Mouse (Mus musculus) left cerebral cortex, adult 18-20 months (tissue): ENCODE results near the gene Hint3. TPM values are rescaled to one million over a fixed set of nuclear protein-coding genes. Genes with fewer than 3 reads are reported as not detected.
"Not testable (repeated sequence)": the region's sequence is repeated elsewhere in the genome, so short reads cannot be mapped to it uniquely, and the experiment has no call there.

Experiments
- DNase-seq, 2 experiments: peaks; one replicate each; pipeline ENCODE4 v3.0.0; 2021 to 2022; ENCODE audit warnings: low spot score in 2 of 2, mixed read lengths in 1 of 2
- long read RNA-seq, 2 experiments: library from polyadenylated mRNA; stranded (forward); transcript quantifications; one replicate each; pipeline ENCODE4 v2.0.0; 2021
- total RNA-seq, 2 experiments: library from RNA; stranded (reverse); gene quantifications; 2 replicates each; pipeline ENCODE4 v1.2.3; 2021

The Hint3 gene
- 10 to 100 TPM; 48.9 to 49.9 TPM for total RNA-seq
- long read RNA-seq, experiment 1, transcript Hint3-203 (5 exons, 875 nt), result major isoform, 15 of 19 reads
- long read RNA-seq, experiment 1, partial matches to known transcripts, result 3 of 19 reads
- long read RNA-seq, experiment 1, other reads (novel, unspliced or antisense), result 0 of 19 reads
- long read RNA-seq, experiment 2, transcript Hint3-203 (5 exons, 875 nt), result major isoform, 17 of 18 reads
- long read RNA-seq, experiment 2, partial matches to known transcripts, result 0 of 18 reads
- long read RNA-seq, experiment 2, other reads (novel, unspliced or antisense), result 1 of 18 reads

DNA sequence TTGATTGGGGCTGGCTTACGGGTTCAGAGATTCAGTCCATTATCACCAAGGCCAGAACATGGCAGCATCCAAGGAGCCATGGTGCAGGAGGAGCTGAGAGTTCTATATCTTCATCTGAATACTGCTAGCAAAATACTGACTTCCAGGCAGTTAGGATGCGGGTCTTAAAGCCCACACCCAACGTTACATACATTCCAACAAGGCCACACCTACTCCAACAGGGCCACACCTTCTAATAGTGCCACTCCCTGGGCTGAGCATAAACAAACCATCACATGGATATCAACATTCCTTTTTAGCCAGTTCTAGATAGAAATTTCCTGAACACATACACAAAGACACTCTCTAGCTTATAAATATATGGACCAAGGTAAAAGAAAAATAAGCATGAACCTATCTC, at the start of gene Hint3:
Gene Hint3 (minus strand): TSS at position 120 of the 400 bp plus-strand sequence.
- no peak for DNase-seq

DNA sequence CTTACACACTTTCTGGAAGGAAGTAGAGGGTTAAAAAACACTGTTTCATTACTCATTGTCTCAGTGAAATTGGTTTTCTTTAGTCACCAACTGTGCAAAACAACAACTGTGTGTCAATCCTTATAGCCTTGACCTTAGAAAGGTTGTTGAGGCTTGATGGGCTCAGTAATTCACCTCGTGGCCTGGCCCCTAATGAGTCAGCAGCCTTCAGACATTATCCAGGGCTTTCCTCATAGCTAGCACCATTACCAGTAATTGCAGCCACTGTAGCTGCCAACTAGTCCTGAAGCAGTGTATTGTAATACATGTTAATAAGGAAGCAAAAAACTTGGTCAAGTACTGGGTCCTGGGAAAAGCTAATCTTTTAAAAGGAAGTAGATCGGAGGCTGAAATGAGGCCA, 48.6 kb upstream of the Hint3 start:
- DNase-seq, result no peak

DNA sequence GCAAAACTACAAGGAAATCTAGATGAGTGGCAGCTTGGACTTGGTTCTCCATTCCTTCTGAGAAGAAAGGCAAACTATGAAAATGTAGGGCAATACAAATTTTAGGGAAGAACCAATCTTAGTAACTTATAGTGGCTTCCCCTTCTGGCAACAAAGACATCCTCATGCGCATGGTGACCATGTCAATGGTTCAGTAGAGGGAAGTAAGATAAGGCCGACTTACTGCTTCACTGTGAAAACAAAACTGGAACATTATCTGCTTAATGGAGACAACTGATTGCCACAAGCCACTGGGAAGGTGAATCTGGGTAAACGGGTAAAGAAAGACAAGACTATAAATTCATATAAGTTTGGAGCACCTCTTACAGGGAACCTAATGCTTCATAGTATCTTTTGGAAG, 45.4 kb upstream of the Hint3 start:
- no peak for DNase-seq

DNA sequence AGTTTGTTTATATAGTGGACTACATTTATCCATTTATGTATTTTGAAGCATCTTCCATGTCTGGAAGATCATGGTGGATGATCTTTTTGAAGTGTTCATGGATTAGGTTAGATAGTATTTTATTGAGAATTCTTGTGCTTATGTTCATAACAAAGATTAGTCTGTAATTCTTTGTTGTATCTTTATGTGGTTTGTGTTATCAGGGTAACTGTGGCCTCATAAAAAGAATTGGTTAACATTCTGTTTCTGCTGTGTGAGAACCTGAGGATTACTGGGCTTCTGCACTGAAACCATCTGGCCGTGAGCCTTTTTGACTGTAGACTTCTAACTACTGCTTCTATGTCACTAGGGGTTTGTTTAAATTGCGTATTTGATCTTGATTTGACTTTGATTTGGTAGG, 37.1 kb upstream of the Hint3 start:
- no peak for DNase-seq

DNA sequence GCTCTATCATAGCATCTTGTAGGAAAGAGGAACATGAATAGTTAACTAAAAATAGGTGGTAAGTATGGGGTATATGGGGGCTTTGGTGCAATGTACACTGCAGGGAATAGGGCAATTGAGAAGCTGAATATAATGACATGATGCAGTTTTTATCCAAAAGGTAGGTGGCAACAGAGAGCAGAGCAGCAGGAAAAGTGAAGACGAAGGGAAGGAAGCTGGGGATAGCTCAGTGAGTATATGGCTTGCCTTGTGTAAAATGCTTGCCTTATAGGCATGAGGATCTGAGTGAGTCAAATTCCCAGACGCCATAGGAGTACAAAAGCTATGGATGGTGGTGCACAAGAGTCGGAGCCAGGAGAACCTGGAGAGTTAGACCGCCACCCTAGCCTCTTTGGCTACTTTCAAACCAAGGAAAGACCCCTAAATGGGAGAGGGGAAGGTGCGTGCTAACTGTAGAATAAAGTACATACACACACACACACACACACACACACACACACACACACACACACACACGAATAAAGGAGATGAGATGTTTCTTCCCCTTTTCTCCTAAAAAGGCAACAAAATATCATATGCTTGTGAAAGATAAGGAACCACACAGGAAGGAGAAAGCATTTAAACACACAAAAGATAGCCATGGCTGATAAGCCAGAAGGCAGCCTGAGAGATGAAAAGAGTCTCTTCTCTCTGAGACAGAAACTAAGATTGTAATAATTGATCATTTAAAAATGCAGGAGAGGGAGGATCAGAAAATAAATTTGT, 31.3 kb upstream of the Hint3 start:
- DNase-seq, result peak in 1 of 2 experiments; percentile 9

DNA sequence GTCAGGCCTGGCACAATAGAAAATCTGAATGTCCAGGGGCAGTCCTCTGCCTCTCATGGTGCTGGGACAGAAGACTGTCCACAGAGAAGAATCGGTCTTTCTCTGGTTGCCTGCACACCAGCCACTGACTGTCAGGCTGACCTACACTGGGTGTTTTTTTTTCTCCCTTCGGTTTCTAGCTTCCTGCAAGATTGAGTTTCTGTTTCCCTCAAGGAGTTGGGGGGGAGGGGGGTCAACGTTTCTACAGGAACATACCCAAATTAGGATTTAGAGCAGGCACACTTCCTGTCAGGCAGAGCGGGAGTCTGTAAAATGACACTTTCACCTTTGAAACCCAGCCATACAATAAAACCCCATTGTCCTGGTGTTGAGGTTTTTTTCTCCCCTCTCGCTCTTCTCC, 26.2 kb upstream of the Hint3 start:
- DNase-seq, result no peak

DNA sequence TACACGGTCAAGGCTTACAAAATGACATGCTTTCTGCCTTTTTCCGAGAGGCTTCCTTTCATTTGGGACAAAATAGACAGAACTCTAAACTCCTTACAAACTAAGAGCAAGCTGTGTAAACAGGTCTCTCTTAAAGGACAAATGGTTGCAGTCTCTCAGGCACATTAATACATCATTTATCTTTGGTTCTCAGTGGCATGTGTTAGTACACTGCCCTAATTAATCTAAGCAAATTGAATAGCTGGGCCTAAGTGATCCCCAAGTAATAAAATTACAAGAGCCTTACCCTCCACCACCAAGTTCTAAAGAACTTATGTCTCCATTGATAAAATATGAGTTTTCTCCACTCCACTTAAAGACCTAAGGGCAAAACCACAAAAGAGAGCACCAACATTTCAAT, 18.2 kb upstream of the Hint3 start:
- no peak for DNase-seq

DNA sequence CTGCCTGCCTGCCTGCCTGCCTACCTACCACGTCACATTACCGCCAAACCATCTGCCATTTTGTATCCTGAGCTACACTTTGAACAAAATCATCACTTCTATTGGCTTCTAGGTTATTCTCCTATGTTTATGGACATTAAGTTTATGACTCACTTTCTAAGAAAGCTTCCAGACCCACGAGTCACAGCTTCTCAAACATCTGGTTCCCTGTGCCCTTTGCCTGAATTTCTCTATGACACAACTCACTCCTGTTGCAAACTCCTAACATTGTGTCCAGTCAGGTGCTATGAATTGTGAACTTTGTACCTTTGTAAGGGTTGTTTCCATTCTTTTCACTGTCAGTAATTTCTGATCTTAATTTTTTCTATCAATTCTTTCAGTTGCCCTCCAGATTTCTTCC, 8.8 kb upstream of the Hint3 start:
- no peak for DNase-seq

DNA sequence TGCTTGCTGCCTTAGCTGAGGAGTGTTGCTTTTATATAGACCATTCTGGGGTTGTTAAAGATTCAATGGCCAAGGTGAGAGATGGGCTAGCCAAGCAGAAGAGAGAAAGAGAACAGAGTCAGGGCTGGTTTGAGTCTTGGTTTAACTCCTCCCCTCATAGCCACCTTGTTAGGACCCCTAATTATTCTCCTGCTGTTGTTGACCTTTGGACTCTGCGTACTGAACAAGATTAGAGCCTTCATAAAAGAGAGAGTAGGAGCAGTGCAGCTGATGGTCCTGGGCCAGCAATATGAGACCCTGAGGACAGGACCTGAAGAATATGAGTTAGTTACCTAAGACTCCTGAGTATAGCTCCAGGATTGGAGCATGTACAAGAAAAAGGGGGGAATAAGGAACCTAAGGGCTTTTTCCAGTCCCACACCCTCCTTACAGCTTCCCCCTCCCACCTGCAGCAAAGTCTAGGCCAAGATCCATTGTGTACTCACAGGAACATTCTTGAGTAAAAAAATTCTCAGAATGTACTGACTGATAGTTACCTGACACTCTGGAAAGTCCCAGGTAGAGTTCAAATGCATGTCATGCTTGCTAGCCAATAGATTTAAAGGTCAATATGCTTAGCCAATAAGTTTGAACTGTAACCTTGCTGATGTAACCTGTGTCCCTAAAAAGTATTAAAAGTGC, 7.2 kb upstream of the Hint3 start:
- DNase-seq, result not testable (repeated sequence)

DNA sequence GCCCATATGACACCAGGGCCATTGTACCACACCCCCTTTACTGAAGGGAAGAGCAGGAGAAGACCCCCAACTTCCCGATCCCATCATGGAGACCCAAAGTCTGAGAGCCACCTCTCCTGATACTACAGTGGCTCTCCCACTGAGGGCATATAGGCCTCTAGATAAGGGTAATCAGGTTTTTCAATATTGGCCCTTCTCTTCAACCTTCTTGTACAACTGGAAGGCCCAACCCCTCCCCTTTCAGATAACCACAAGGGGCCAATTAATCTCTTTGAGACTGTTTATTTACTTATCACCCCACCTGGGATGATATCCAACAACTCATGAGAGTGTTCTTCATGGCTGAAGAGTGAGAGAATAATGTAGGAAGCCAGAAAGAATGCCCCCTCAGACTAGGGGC, 3.3 kb upstream of the Hint3 start:
- no peak for DNase-seq

DNA sequence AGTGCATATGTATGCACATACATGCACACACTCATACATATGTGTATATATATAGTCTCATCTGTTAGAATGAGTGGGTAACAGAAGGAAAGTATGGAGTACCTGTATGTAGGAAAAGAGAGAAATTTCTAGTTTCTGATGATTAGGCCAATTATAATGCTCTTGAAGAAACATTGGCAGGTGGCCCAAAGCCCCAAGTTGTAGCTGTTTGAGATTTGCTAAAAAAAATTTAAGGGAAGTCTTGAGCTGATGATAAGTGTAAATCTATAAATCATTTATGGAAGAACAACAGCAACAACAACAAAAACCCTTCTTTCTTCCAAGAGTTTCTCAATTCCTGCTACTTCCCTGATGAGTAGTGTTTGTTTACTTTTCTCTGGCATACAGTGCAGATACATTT, 545 bp upstream of the Hint3 start:
- no peak for DNase-seq

DNA sequence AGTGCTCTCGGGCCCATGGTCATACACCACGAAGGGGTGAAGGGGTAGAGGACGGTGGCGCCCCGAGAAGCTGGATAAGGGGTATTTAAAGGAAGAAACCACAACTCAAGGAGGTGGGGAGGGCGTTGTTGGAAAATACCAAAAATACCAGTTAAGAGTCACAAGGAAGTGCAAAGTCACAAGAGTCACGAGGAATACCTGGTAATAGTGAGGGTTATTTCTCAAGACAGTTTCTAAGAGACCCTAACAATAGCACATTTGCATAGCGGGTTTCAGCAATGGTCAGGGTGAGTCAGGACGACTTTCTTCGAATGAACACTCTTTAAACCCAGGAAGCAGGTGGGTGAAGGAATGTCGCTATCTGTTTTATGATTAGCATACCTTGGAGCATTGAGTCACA, 988 bp downstream of the Hint3 start:
- not testable (repeated sequence) for DNase-seq

DNA sequence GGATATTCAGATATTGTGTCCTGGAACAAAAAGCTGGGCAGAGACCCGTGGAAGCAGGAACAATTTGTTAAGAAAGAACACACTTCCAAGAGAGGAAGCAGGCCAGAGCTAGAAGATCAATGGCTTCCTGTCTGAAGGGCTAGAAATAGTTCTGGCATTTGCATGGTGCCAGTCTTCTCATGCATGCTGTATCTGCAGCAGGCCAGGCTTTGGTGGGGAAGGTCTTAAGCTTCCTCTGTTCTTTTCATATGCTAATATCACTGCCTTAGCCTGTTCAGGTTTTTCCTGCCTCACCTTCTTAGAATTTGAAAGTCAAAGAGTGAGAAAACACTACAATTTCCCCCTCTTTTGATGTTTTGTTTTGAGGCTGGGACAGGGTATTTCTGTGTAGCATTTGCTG, 1.9 kb downstream of the Hint3 start:
- no peak for DNase-seq

DNA sequence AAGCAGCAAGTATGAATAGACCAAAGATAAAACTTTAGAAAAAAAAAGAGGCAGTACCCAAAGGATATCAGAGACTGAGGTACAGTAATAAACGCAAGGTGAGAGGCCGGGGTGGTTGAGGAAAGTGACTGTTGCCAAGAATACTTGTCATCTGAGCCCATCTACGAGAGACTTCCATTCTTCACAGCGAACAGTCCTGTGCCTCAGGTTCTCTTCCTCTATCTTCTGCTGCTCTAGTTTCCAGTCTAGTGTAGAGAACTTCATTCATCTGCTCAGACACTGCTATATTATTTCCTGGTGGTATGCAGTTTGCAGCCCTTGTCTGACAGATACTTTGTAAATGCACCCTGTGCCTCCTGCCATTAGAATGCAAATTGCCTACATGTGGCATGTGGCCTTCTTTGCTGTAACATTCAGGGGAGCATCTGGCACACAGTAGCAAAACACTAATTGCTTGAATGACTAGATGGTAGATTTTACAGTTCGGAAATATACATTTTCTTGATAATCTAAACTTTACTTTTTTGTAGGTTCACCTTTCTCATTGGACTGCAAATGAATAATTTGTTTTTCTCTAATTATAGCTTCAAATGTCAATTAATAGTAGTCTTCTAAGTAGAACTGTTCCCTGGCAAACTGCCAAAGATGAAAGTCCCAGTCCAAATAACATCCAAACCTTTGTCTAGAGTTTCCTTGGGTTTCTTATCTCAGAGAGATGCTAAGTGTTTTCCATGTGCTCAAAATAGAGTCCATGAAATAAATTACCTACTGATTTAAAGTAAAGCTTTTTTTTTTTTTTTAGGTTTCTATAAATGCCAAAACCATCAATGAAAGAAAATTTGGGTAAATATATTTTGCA, 5.0 kb downstream of the Hint3 start:
- DNase-seq, result no peak

DNA sequence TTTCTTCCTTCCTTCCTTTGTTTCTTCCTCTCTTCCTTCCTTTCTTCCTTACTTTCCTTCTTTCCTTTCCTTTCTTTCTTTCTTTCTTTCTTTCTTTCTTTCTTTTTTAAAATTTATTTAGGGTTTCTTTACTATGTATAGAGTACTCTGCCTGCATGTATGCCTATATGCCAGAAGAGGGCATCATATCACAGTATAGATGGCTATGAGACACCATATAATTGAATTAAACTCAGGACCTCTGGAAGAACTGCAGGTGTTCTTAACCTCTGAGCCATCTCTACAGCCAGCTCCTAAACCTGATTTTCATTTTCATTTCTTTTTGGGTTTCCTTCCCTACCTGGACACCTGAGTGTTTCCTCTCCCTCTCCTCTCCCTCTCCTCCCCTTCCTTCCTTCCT, 6.5 kb downstream of the Hint3 start:
- no peak for DNase-seq

DNA sequence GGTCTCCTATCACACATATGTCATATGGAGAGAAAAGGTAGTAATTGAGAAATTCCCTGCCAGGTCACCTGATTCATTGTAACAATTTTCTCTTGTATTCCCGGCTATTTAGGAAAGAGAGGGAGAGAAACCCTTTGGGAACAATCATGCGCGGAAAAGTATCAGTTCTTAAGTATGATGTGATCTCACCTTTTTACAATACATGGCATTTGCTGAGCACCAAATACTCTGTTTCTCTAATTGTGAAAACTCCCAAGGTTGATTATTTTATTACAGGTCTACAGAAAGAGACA, 10.6 kb downstream of the Hint3 start:
- no peak for DNase-seq

DNA sequence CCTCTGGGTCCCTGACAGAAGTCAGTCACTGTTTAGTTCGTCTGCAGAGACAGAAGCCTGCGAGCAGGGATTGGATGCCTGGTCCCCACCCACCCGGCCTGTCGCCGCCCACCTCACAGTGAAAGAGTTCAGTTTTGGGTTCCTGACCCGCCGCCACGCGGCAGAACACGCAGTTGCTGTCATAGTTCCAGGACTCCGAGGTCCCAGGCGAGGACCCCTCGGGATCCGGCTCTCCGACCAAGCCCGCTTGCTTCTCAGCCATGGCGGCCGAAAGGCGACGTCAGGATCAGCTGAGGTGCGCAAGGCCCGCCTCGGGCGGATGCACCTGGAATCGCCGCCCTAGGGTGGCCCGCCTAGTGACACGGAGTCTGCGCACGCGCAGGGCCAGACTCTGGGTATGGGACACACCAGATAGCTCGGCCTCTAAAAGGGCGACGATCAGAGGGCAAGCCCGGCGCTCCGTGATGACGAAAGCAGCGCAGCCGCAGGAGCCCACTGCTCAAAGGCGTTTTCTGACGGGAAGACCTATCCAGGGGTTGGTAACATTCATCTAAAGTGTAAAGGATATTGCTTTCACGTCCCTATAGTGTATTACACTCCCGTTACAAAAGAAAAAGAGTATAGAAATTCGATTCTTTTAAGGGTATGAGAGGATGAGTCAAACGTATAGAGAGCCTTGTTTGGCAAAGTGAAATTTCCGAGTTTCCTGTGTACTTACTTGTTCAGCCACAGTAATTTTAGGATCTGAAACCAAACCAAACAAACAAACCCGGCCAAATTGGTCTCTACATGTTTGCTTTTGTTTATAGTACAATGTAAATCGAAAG, 11.1 kb downstream of the Hint3 start:
- DNase-seq, result peak; percentile 99

DNA sequence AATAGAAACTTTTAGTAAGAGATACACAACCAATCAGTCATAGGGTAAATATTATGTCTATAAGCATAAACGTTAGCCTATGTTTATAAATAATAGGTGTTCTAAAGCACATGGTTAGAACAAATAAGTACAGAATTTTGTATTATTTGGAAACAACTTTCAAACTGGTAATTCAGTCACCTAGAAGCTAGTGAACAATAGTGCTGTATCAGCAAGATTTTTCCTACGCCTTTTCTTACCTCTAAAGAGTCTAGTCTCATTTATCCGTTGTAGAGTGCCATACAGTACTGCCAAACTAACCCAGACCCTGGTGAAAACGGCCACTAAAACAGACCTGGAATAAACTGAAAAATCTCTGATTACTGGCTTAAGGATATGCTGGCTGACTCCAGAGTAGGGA, 16.4 kb downstream of the Hint3 start:
- DNase-seq, result no peak

DNA sequence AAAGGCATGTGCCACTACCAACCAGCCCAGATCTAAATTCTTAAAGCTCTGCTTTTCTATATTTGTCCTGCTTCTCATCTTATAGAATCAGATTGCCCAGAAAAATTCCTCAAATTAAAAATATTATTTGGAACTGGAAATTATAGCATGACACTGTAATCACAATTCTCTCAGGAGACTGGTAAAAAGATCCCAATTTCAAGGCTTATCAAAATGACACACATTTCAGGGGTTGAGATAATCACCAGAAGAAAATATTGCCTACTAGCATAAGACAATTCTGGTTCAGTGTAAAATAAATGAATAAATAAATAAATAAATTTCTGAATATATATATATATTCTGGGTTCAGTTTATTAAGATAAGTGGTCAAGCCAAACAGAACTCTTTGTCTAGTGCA, 19.8 kb downstream of the Hint3 start:
- DNase-seq, result no peak

DNA sequence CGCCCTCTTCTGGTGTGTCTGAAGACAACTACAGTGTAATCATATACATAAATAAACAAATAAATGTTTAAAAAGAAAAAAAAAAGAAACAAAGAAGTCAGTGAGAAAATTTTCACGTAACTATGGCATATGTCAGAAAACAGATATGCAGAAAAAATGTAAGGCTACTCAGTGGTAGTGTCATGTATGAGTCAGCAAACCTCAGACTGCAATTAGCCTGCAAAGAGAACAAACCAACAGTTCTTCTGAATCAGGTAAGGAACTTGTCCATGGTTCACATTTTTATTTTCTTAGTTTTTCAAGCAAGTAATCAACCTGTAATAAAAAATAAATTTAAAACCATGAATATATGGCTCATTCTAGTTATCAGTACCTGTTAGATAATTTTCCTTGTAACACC, 21.3 kb downstream of the Hint3 start:
- DNase-seq, result no peak

DNA sequence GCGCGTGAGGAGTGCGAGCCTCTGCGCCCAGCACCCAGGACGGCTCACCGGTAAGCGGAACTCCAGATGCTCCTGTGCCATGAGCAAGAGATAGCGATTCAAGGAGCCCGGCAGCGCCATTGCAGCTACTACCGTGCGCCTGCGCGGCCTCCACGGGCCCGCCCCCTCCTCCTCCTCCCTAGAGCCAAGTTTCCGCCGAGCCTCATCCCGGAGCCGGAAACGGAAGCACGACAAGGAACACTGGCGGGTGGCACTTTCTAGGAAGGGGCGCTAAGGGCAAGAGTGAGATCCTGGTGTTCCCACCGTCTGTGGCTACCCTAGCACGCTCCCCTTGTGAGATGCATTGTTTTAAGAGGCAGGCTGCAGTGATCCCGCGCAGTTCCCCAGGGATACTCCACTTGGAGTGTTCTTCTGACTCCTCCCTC, 28.9 kb downstream of the Hint3 start, which contains the start of gene Trmt11:
Gene Trmt11 (minus strand): TSS at position 208 of the 425 bp plus-strand sequence.
- peak; percentile 92 to 94 for DNase-seq
